Mouse (Mus musculus): Measurements from ENCODE around the gene Dpy19l2.
"Not testable (repeated sequence)": the region's sequence is repeated elsewhere in the genome, so short reads cannot be mapped to it uniquely, and the experiment has no call there.

The Dpy19l2 gene

DNA sequence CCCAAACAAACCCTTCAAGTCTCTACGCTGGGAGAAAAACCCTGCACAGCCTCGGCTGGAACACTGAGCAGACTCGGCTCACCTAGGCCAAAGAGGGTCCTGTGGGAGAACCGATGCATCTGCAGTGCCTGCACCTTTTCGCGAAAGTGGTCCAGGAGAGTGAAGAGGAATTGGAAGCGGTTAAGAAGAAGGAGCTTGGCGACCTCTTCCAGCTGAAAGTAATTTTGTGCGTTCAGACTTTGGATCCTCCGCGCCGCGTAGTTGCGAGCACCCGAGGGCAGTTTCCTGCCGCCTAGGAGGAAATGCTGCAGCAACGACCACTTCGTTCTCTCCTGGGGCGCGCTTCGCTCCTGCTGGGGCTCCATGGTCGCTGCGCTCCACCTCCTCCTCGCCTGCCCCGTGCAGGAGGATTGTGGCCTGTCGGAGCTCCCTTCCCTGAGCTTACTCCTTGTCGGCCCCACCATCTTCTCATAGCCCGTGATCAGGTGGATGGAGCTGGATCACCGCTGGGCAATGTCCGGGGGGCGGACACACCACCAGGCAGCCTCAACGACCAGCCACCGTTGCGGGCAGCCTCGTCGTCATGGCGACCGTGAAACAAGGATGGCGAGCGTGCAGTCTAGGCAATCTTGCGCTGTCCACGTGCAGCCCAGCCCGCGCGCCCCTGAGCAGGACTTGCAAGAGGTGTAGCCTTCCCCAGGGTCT lies at the start of gene Dpy19l2:
Dpy19l2 (minus strand) TSS at position 594 of the 705 bp plus-strand sequence.
- DNase-seq (ENCODE audit: low spot score), result no peak

DNA sequence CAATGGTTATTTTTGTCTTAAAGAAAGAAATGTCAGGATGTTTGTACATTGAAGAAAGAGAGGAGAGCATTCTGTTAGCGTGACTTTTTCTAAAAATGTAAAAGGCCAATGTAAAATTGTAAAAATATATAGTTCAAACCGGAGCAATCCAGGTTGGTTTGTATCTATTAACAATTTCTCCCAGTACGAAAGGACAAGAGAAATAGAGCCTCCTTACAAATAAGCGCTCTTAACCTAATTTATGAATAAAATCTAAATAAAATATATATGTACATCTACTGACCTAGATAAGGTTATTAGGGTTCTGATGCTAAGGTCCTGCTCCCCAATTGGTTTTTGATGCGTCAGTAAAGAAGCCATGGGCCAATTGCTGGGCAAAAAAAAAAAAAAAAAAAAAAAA lies 48.9 kb upstream of the Dpy19l2 start:
- DNase-seq (ENCODE audit: low spot score), result no peak

DNA sequence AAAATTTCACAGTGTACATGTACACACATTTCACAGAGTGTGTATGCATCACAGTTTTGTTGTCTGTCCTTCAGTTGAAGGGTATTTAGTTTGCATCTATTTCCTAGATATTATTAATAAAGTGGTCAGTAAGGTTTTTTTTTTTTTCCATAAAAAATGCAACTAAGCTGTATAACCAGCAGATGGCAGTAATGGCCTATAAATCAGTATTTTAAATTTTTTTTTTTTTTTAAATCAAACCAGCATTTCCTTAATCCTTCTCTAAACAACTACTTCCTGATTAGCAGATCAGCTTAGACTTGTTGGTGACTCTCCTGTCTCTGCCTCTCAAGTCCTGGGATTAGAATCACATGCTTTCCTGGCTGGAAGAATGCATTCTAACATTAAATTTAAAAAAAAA lies 5.2 kb upstream of the Dpy19l2 start:
- peak; percentile 46 for DNase-seq (ENCODE audit: low spot score)

DNA sequence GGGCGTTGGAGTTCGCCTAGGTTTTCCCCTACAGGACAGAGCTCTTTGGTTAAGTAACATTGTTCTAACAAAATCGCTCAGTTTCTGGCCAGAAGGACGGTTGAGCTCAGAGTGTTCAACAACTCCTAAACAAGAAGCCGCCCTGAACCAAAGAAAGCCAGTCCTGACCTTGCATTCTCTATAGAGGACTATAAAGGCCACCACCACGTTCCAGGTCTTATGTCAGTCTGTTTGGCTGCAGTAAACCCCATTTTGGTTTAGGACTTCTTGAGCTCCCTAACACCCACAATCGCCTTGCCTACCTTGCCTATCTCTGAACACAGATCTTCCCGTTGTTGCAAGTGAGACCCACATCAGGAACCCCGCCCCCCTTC lies 299 bp upstream of the Dpy19l2 start:
- DNase-seq (ENCODE audit: low spot score), result no peak

DNA sequence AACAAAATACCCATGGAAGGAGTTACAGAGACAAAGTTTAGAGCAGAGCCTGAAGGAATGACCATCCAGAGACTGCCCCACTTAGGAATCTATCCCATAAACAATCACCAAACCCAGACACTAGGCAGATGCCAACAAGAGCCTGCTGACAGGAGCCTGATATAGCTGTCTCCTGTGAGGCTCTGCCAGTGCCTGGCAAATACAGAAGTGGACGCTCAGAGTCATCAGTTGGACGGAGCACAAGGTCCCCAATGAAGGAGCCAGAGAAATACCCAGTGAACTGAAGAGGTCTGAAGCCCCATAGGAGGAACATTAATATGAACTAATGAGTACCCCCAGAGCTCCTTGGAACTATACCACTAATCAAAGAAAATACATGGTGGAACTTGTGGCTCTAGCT lies 58.8 kb downstream of the Dpy19l2 start:
- not testable (repeated sequence) for DNase-seq (ENCODE audit: low spot score)

DNA sequence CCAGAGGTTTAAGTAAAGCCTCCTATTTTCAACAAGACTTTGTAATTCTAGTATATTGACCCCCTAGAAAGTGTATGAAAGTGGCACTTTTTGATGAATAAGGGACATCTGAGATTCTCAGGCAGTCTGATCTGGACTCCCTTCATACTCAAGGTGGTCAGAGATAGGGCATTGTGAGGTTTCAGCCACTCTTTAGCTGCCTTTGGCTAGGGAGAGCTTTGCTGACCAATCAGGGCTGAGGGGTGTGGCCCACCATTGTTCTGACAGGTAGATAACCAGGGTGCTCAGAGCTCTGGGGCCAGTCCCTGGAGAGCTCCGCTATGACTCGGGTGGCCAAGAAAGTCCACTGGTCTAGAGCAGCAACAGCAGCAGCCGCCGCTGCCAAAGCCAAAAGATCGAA lies 71.2 kb downstream of the Dpy19l2 start, which contains the start of gene Cypt4:
Cypt4 (plus strand) TSS at position 301 of the 400 bp plus-strand sequence.
- DNase-seq (ENCODE audit: low spot score), result no peak

DNA sequence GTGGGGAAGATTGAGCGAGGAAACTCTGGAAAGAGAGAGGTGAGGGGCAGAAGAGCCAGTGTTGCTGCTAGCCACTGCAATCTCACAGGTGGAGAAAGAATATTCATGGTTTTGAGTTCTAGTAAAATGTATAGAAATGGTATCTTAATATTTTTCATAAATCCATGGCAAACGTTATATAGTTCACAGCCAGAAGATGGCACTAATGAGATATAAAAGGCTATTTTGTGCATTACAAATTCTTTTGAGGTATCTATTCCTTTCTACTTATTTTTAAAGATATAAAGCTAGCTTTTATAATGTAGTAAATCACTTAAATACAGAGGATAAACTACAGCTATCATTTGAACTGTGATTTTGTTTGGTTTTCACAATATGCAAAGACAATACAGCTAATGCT lies 157.9 kb downstream of the Dpy19l2 start:
- no peak for DNase-seq (ENCODE audit: low spot score)

DNA sequence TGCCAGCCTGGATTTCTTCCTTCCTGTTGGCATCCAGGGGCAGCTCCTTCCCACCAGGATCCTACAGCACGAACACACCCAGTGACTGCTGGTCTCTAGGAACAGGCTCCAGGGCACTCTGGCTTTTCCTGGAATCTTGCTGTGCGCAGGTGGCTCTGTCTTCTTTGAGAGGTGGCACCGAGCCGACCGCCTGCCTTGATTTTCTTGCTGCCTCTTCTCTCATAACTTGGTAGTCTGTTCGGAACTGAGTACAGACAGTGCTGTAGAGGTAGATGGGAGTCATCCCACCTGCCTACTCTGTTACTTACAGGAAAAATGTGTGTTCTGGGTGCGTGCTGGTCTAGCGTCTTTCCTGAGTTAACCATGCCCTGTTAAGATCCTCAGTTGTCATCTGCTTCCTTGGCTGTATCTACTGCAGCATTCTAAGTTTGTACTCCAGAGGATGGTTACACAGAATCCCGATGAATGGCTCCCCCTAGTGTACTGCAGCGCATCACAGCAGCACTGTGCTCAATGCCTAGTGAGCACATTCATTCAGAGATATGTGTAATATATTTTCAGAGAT lies 179.4 kb downstream of the Dpy19l2 start:
- DNase-seq (ENCODE audit: low spot score), result peak; percentile 41

DNA sequence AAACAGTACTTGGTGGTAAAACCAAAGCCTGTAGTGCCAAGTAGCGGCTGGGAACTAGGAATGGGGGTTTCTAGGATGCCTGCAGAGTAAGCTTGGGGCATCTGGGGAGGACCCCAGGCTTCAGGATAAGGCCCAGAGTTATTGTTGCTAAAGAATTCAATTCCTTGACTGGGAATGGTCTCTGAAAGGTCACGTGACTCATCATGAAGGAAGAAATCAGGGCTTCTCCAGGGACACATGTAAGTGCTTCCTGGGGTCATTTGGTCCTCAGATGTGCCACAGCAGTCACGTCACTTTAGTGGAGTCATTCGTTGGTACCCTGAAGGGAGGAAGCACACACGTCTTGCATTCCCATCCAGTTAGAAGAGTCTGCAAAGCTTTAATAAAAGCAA lies 182.0 kb downstream of the Dpy19l2 start:
- no peak for DNase-seq (ENCODE audit: low spot score)

DNA sequence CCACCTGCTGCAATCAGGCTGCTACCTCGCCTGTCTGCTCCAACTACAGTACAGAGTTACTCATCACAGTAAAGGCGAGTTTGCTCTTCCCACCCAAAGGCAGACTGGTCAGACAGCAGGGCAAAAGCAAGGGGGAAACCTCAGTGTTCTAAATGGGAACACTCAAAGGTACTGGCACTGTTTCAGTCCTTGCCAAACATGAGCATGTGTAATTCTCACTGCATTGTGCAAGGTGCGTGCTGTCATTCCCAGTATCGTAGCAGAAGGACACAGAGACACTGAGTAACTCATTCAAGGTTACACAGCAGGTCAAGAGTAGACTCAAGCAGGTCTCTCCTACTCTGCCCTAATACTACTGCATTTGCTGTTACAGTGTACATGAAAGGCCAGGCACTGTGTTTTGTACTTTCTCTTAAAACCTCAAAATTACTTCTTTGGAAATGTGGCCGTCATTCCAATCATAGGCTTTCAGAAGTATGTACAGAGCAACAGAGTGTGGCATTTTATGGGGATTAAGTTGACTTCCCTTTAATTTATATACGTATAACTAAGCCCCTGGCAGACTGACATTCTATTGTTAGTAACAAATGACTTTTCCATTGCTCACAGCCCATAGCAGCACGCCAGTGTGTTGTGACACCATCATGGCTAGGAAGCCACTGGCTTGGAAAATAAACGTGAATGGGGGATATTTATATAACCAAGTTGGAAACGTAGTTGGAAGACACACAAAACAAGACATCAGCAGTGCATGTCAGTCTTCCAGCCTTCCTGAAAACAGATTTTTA lies 182.6 kb downstream of the Dpy19l2 start:
- no peak for DNase-seq (ENCODE audit: low spot score)

DNA sequence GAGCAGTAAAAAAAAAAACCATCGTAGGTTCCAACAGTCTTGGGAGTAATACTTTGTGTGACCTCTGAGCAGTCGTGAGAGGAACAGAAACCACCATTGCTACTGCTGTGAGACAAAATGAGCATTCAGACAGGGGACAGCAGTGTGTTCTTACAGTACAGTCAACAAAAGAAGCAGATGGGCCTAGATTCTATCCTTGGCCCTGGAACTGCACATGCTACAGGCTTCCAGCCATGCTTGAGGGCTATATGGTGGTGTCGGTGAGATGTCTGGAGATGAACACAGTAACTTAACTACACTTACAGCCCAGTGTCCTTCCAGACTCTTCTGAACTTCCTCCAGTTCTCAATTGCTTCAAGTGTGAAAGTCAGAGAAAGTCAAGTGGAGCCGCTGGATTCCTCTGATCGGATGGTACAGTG lies 184.0 kb downstream of the Dpy19l2 start:
- DNase-seq (ENCODE audit: low spot score), result no peak

DNA sequence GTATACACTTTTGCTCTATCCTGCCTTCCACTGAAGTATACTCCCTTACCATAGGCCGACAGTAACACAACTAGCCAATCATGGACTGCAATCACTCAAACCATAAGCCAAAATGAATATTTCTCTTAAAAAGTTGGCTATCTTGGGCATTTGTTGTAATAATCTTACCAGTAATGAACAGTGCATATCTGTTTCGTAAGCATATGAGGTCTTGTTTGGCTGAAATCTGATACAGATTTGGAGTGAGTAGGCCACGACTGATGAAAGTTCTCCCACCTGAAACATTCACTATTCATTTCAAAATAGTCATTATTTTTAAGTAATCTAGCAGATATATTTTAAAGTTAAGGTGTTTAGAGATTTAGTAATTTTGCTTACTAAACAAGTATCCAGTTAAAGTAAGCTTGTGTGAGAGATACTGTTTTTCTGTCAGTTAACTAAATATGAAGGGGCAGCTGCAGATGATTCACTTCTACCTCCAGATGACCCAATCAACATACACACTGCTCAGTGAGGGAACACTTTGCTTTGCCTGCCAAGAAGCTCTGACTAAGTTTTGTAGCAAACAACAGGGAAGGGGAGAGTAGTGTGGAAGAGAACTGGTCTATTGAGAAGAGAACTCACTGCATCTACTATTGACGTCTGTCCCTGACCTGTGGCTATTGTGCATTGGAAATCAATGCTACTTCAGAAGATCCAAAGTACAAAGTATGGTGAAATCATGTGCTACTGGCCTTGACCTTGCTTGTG lies 184.5 kb downstream of the Dpy19l2 start:
- DNase-seq (ENCODE audit: low spot score), result no peak

DNA sequence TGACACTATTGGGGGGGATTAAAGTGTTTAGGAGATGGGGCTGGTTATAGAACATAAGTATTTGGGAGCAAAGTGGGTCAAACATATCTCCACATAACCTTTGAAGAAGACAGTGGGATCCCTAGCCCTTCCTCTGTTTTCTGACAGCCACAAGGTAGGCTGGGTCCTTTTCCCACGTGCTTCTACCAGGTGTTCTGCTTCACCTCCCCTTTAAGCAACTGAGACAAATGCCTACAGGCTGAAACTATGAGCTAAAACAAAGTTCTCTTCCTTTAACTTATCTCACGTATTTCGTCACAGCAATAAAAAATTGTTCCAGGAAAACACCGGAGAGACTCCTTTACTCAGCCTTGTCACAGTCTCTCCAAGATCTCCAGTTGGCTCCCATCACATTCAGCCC lies 187.2 kb downstream of the Dpy19l2 start:
- DNase-seq (ENCODE audit: low spot score), result no peak
